Mouse (Mus musculus) stomach, postnatal 0 days (tissue): ENCODE measurements around the gene Slc2a4. TPM values are rescaled to one million over a fixed set of nuclear protein-coding genes. Genes with fewer than 3 reads are reported as not detected.

Source experiments
- ATAC-seq: fragments of 200-750 bp; cut with Nextera tagmentation; 2 replicates; pipeline ENCODE4 v1.8.0; 2017; ENCODE audit not compliant: low FRiP score, low TSS enrichment
- DNase-seq: peaks from one replicate; pipeline ENCODE4 v3.0.0-alpha.2; 2016; ENCODE audit warnings: low spot score
- H3K27ac ChIP-seq: fragments of 300-500 bp; sonication (generic); replicated peaks from 2 replicates; pipeline ENCODE4 v1.5.1; 2014; ENCODE audit warnings: mild to moderate bottlenecking, control low read depth
- H3K27me3 ChIP-seq: fragments of 300-500 bp; sonication (generic); 2 replicates; pipeline ENCODE4 v1.6.1; 2014; ENCODE audit warnings: low read length; ENCODE audit not compliant: control insufficient read depth, insufficient read depth
- H3K36me3 ChIP-seq: fragments of 300-500 bp; sonication (generic); 2 replicates; pipeline ENCODE4 v1.6.1; 2014; ENCODE audit warnings: low read length, mixed read lengths; ENCODE audit not compliant: control insufficient read depth, insufficient read depth
- H3K4me1 ChIP-seq: fragments of 300-500 bp; sonication (generic); replicated peaks from 2 replicates; pipeline ENCODE4 v1.6.1; 2014; ENCODE audit warnings: antibody characterized with exemption; ENCODE audit not compliant: control insufficient read depth, insufficient read depth
- H3K4me2 ChIP-seq: fragments of 300-500 bp; sonication (generic); replicated peaks from 2 replicates; pipeline ENCODE4 v1.6.1; 2014; ENCODE audit warnings: low read depth, mild to moderate bottlenecking, control low read depth, moderate library complexity
- H3K4me3 ChIP-seq: fragments of 300-500 bp; sonication (generic); 2 replicates; pipeline ENCODE4 v1.5.1; 2014; ENCODE audit warnings: low read depth, low read length, control low read depth
- H3K9ac ChIP-seq: fragments of 300-500 bp; sonication (generic); 2 replicates; pipeline ENCODE4 v1.6.1; 2014; ENCODE audit warnings: mild to moderate bottlenecking, low read length, control low read depth, mixed read lengths
- H3K9me3 ChIP-seq: fragments of 300-500 bp; sonication (generic); 2 replicates; pipeline ENCODE4 v1.6.1; 2016; ENCODE audit warnings: low read length; ENCODE audit not compliant: control insufficient read depth
- CTCF ChIP-seq: IDR thresholded peaks from 2 replicates; pipeline ENCODE4 v1.5.1; 2016; ENCODE audit warnings: antibody characterized with exemption, low read depth, mild to moderate bottlenecking, moderate library complexity
- EP300 ChIP-seq: optimal IDR thresholded peaks from 2 replicates; pipeline ENCODE3; 2016; ENCODE audit warnings: antibody characterized with exemption
- WGBS: fragments of 180-500 bp; shearing (Covaris S2); extraction: QIAGEN DNeasy Blood & Tissue Kit; methylation state at CpG from one replicate; pipeline ENCODE4 v1.1.7; 2014; 5-methylcytosine and 5-hydroxymethylcytosine counted together
- polyA plus RNA-seq: library from polyadenylated mRNA; unstranded; fragments of >200 nt; fragmentation: Nextera tagmentation; extraction: Ambion mirVana; gene quantifications from 2 replicates; pipeline ENCODE4 v1.2.1, GENCODE M21; 2015

Gene Slc2a4
- polyA plus RNA-seq, 1 experiment from 2014 or later, result 36.4 TPM

- no peak for ATAC-seq
- Histone ChIP-seq H3K27ac (peak overlapping the region; percentile 98), H3K9me3 (no peaks in the 10 kb centered on the region), H3K4me1 (0 out of 2 replicates have a peak, but pooled peaks cover 2% of the 10 kb centered on the region), H3K4me2 (peak overlapping the region; percentile 42), H3K9ac (peak overlapping the region; percentile 66), H3K36me3 (peaks cover 10% of the 10 kb centered on the region), H3K4me3 (peak overlapping the region; percentile 47), H3K27me3 (no peaks in the 10 kb centered on the region)
- 1% methylated on average over 12 of the region's 12 CpGs for WGBS
- DNase-seq, result no peak
- TF ChIP-seq CTCF (peak; percentile 43), EP300 (no peak)
Measured at GRCm38 (mm10) chr11:69922012-69922756, 25.8 kb downstream of the Slc2a4 start.

GRCm38 (mm10) chr11:69921114-69922011 lies 26.6 kb downstream of the Slc2a4 start, which contains the start of gene Eif5a:
Gene Eif5a (minus strand): TSS chr11:69921958.
- H3K4me3 ChIP-seq, result peak within 1 kb of the TSS; percentile 94
- peaks cover 12% of the 10 kb centered on the region for H3K36me3 ChIP-seq
- TF ChIP-seq CTCF (peak; percentile 79), EP300 (no peak)
- DNase-seq (peak; percentile 100), ATAC-seq (peak; percentile 93)
- no peaks in the 10 kb centered on the region for H3K9me3 ChIP-seq
- peak within 1 kb of the TSS; percentile 94 for H3K9ac ChIP-seq
- H3K4me2 ChIP-seq, result peak within 1 kb of the TSS; percentile 96
- under 1% methylated on average over 75 of the region's 78 CpGs for whole genome bisulfite sequencing
- H3K4me1 ChIP-seq, result 0 out of 2 replicates have a peak, but pooled peaks cover 2% of the 10 kb centered on the region
- H3K27ac ChIP-seq, result peak within 1 kb of the TSS; percentile 98
- H3K27me3 ChIP-seq, result no peaks in the 10 kb centered on the region

- H3K4me3 ChIP-seq, result peak overlapping the region; percentile 94
- H3K36me3 ChIP-seq, result peaks cover 21% of the 10 kb centered on the region
- H3K9me3 ChIP-seq, result no peaks in the 10 kb centered on the region
- H3K27me3 ChIP-seq, result no peaks in the 10 kb centered on the region
- H3K9ac ChIP-seq, result peak overlapping the region; percentile 94
- under 1% methylated on average over 57 of the region's 65 CpGs for WGBS
- ATAC-seq (peak; percentile 41), DNase-seq (no peak)
- peak overlapping the region; percentile 96 for H3K4me2 ChIP-seq
- TF ChIP-seq EP300 (no peak), CTCF (no peak)
- H3K4me1 ChIP-seq, result 0 out of 2 replicates have a peak, but pooled peaks cover 2% of the 10 kb centered on the region
- peak overlapping the region; percentile 98 for H3K27ac ChIP-seq
Measured at GRCm38 (mm10) chr11:69920266-69921031, 27.5 kb downstream of the Slc2a4 start.

GRCm38 (mm10) chr11:69919661-69920265 lies 28.2 kb downstream of the Slc2a4 start:
- no peaks in the 10 kb centered on the region for H3K27me3 ChIP-seq
- DNase-seq, result peak; percentile 94
- peak; percentile 52 for ATAC-seq
- H3K27ac ChIP-seq, result peak overlapping the region; percentile 98
- H3K4me3 ChIP-seq, result peak overlapping the region; percentile 94
- no peaks in the 10 kb centered on the region for H3K9me3 ChIP-seq
- 0 out of 2 replicates have a peak, but pooled peaks cover 2% of the 10 kb centered on the region for H3K4me1 ChIP-seq
- peak overlapping the region; percentile 96 for H3K4me2 ChIP-seq
- WGBS, result under 1% methylated on average over 17 of the region's 17 CpGs
- TF ChIP-seq EP300, result no peak
- TF ChIP-seq CTCF, result no peak
- H3K9ac ChIP-seq, result peak overlapping the region; percentile 94
- peaks cover 21% of the 10 kb centered on the region for H3K36me3 ChIP-seq

GRCm38 (mm10) chr11:69919053-69919452 lies 28.9 kb downstream of the Slc2a4 start:
- no peak for TF ChIP-seq CTCF
- TF ChIP-seq EP300, result no peak
- no peak for ATAC-seq
- Histone ChIP-seq H3K27me3 (no peaks in the 10 kb centered on the region), H3K27ac (peak overlapping the region; percentile 98), H3K4me1 (0 out of 2 replicates have a peak, but pooled peaks cover 5% of the 10 kb centered on the region), H3K4me3 (peak overlapping the region; percentile 94; the same call in 1 of the 2 replicates), H3K36me3 (peaks cover 21% of the 10 kb centered on the region), H3K9ac (peak overlapping the region; percentile 43), H3K4me2 (peak overlapping the region; percentile 96), H3K9me3 (no peaks in the 10 kb centered on the region)
- no peak for DNase-seq
- WGBS, result 73% methylated on average over 9 of the region's 9 CpGs
